Mouse (Mus musculus) hindbrain, embryonic 15.5 days (tissue): ENCODE results near the gene Mettl25. TPM values are rescaled to one million over a fixed set of nuclear protein-coding genes. Genes with fewer than 3 reads are reported as not detected.

ENCODE experiments used
- ATAC-seq: fragments of 200-750 bp; cut with Nextera tagmentation; 2 replicates; pipeline ENCODE4 v1.8.0; 2017; ENCODE audit warnings: low read depth, moderate number of reproducible peaks, moderate TSS enrichment; ENCODE audit not compliant: low FRiP score
- H3K27ac ChIP-seq: fragments of 300-500 bp; sonication (generic); replicated peaks from 2 replicates; pipeline ENCODE4 v1.5.1; 2015; ENCODE audit warnings: mild to moderate bottlenecking, inconsistent platforms
- H3K27me3 ChIP-seq: fragments of 300-500 bp; sonication (generic); 2 replicates; pipeline ENCODE4 v1.6.1; 2015; ENCODE audit warnings: control low read depth, inconsistent platforms
- H3K36me3 ChIP-seq: fragments of 300-500 bp; sonication (generic); 2 replicates; pipeline ENCODE4 v1.6.1; 2015; ENCODE audit warnings: control low read depth, inconsistent platforms
- H3K4me1 ChIP-seq: fragments of 300-500 bp; sonication (generic); replicated peaks from 2 replicates; pipeline ENCODE4 v1.6.1; 2015; ENCODE audit warnings: control low read depth, inconsistent platforms
- H3K4me2 ChIP-seq: fragments of 300-500 bp; sonication (generic); 2 replicates; pipeline ENCODE4 v1.6.1; 2015; ENCODE audit warnings: moderate library complexity, mild to moderate bottlenecking, inconsistent platforms
- H3K4me3 ChIP-seq: fragments of 300-500 bp; sonication (generic); 2 replicates; pipeline ENCODE4 v1.5.1; 2015; ENCODE audit warnings: mild to moderate bottlenecking, inconsistent platforms
- H3K9ac ChIP-seq: fragments of 300-500 bp; sonication (generic); 2 replicates; pipeline ENCODE4 v1.6.1; 2015; ENCODE audit warnings: inconsistent platforms
- H3K9me3 ChIP-seq: fragments of 300-500 bp; sonication (generic); 2 replicates; pipeline ENCODE4 v1.6.1; 2016; ENCODE audit warnings: control low read depth, inconsistent platforms
- WGBS: fragments of 180-500 bp; shearing (Covaris S2); methylation state at CpG from one replicate; pipeline ENCODE4 v1.1.7; 2015; 5-methylcytosine and 5-hydroxymethylcytosine counted together
- polyA plus RNA-seq: library from polyadenylated mRNA; unstranded; fragments of >200 nt; fragmentation: Nextera tagmentation; extraction: Ambion mirVana; gene quantifications from 2 replicates; pipeline ENCODE4 v1.2.1, GENCODE M21; 2015

Mettl25 gene
- polyA plus RNA-seq, 1 experiment from 2014 or later = 14.4 TPM

DNA sequence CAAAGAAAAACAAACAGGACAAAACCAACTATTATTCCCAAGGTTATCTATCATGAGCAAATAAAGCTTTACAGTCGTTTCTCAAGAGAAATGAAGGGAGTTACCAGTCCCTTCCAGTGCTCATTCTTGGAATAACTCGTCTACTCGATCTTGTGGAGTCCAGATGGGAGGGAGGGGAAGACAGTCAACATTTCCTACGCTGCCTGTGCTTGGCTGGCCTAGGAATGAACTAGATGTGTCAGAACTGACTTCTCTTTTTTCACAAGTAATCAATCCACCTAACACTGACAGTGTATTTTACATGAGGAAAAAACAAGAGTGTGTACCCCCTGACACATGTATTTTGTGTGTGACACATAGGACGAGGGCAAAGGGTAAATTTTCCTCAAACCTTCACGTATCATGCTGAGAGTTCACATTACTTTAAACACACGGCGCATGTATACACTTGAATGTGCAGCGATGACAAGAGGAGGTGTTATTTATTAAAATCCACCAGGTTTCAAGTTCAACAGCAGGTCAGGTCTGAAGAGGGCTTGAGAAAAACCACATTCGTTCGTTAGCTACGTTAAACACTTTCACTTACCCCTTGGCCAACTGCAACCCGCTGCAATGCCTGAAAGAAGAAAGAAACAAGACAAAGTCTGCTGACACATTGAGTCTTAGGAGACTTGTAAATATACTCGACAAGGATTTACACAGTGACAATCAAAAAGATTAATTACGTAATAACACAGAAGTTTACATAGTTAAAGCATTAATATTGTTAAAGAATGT is 47.2 kb downstream of the Mettl25 start:
- no peak for ATAC-seq
- Histone ChIP-seq H3K36me3 (no peaks in the 10 kb centered on the region), H3K4me1 (no peaks in the 10 kb centered on the region), H3K27ac (no peak overlapping the region), H3K4me3 (no peak overlapping the region), H3K9ac (no peak overlapping the region), H3K9me3 (no peaks in the 10 kb centered on the region), H3K4me2 (no peak overlapping the region), H3K27me3 (no peaks in the 10 kb centered on the region)
- 83% methylated on average over 15 of the region's 15 CpGs for WGBS

DNA sequence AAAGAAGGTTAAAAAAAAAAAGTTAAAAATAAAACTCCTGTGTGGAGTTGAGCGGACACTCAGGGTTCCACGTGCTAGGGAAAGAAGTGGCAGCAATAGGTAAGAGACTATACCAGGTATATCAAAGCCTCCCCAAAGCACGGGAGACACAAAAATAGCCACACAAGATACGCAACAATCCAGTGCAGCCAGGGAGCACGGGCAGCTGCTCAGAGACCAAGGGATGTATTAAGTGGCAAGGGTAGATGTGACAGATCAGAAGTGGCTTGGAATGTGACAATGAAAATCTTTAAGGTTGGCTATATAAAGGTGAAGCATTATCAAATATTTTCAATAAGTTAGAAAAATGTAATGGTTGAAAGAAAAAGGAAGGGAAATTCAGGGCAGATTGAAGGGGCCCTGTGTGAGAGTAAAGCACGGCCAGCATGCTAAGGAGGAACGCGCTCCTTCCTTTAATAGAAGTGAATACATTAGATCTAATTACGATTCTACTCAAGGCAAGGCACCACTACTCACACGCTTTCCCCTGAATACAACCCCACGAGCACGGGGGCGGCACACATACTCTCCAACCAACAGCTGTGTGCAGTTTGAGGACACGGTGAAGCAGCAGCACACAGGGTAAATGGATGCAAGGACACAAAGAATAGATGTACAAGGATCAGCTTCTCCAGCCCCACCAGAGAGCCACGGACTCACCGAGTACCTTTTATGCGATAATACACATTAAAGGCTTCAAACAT is 52.3 kb downstream of the Mettl25 start:
- H3K27me3 ChIP-seq = no peaks in the 10 kb centered on the region
- no peak overlapping the region for H3K4me3 ChIP-seq
- no peak overlapping the region for H3K4me2 ChIP-seq
- H3K36me3 ChIP-seq = no peaks in the 10 kb centered on the region
- H3K9ac ChIP-seq = no peak overlapping the region
- peak overlapping the region; percentile 57 for H3K27ac ChIP-seq
- 54% methylated on average over 17 of the region's 17 CpGs for WGBS
- peak; percentile 93 for ATAC-seq
- H3K9me3 ChIP-seq = no peaks in the 10 kb centered on the region
- no peaks in the 10 kb centered on the region for H3K4me1 ChIP-seq

DNA sequence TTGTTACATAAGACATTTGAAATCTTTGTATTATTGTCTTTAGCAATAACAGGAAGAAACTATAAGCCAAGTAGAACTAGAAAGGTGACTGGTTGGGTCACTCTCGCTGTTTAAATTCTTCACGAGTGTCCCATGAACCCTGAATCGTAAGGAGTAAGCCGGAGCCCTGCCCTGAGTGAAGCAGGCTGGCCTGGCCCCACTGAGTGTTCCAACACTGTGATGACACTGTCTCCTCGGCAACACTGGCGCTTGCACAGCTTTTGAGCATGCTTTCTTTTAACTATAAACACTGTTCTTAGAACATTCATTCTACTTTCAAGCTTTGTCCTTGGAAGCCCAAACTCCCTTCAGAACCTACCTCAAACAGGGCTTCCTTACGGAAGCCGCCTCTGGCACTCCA is 57.4 kb downstream of the Mettl25 start:
- H3K9me3 ChIP-seq = no peaks in the 10 kb centered on the region
- no peaks in the 10 kb centered on the region for H3K27me3 ChIP-seq
- no peak for ATAC-seq
- no peak overlapping the region for H3K27ac ChIP-seq
- no peak overlapping the region for H3K9ac ChIP-seq
- H3K4me2 ChIP-seq = no peak overlapping the region
- no peaks in the 10 kb centered on the region for H3K4me1 ChIP-seq
- 82% methylated on average over 8 of the region's 8 CpGs for WGBS
- no peaks in the 10 kb centered on the region for H3K36me3 ChIP-seq
- no peak overlapping the region for H3K4me3 ChIP-seq

DNA sequence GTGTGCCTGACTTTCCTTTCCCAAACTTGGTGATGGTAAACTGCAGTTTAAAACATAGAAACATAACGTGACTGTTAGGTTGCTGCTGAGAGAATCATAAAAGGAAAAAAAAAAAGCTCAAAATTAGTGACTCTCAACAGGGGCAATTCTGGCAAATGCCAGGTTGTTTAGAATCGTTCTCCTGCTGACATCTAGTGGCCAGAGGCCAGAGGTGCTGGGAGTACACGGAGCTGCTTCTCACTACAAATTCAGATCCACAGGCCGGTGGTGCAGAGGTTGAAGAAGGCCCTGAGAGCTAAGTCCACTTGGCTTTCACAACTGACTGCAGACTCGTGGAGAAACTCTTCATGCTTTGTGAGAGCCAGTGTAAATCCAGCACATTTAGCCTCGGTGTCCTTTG is 66.8 kb downstream of the Mettl25 start:
- Histone ChIP-seq H3K27ac (no peak overlapping the region), H3K4me2 (no peak overlapping the region), H3K36me3 (no peaks in the 10 kb centered on the region), H3K9me3 (no peaks in the 10 kb centered on the region), H3K4me3 (no peak overlapping the region), H3K9ac (no peak overlapping the region), H3K27me3 (no peaks in the 10 kb centered on the region), H3K4me1 (no peaks in the 10 kb centered on the region)
- ATAC-seq = peak; percentile 79
- WGBS = 16% methylated on average over 6 of the region's 6 CpGs

DNA sequence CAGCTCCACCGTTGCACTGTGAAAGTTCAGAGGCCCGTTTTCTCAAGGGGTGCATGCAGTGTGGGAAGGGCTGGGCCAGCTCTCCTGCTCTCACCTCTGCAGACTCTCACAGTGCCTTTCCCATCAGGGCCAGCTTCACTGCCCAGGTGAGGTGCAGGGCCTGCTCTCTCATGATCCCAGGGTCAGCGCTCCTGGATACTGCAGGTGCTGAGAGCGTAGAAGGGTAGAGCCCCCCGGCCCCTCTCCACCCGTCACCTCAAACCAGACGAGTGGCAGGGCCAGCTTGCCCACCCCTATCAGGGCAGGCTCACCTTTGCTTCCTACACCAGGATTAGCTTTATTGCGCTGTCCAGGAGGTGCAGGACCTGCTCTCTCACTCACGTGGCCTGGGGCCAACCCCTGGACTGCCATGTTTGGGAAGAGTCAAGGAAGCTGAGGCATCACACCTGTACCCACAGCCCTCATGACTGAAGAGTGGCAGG is 68.3 kb downstream of the Mettl25 start:
- H3K27me3 ChIP-seq = no peaks in the 10 kb centered on the region
- H3K9ac ChIP-seq = no peak overlapping the region
- no peaks in the 10 kb centered on the region for H3K4me1 ChIP-seq
- no peaks in the 10 kb centered on the region for H3K9me3 ChIP-seq
- 92% methylated on average over 9 of the region's 9 CpGs for WGBS
- H3K27ac ChIP-seq = no peak overlapping the region
- H3K4me2 ChIP-seq = no peak overlapping the region
- ATAC-seq = peak; percentile 51; the same call in 1 of the 2 replicates
- no peak overlapping the region for H3K4me3 ChIP-seq
- H3K36me3 ChIP-seq = no peaks in the 10 kb centered on the region

DNA sequence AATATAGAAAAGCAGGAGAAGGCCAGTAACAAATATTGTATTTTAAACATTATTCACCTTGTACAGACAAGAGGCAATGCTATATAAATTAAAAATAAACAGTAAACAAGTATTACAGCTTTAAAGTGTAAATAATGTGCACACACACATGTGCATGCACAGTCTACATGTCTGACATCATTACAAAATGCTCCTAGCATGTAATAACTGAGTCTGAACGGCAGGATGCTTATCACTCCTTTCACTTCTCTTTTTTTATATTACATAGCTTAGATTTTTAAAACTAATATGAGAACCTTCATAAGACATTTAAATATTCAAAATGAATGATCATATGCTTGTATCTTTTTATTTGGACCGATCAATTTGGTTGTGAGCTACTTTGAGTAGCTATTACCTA is 77.2 kb downstream of the Mettl25 start:
- ATAC-seq = no peak
- 92% methylated on average over 2 of the region's 2 CpGs for WGBS

DNA sequence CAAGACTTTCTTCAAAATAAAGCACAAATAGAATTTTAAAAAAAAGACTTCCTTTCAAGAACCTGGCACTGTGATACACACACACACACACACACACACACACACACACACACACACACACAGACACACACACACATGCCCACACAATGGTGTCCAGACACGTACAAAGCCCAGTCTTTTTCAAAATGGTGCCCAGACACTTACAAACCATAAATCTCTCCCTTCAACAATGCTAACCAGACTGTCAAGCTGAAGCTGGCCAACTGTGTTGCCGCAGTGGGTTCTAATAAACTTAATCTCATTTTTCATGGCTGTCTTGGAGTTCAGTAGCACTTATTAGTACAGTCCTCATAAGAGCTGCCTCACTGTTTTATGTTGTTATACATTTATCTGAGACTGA is 80.7 kb downstream of the Mettl25 start:
- Histone ChIP-seq H3K36me3 (no peaks in the 10 kb centered on the region), H3K9me3 (no peaks in the 10 kb centered on the region), H3K27ac (no peak overlapping the region), H3K9ac (no peak overlapping the region), H3K4me1 (no peaks in the 10 kb centered on the region), H3K4me3 (no peak overlapping the region), H3K27me3 (no peaks in the 10 kb centered on the region), H3K4me2 (no peak overlapping the region)
- WGBS = 47% methylated on average over 2 of the region's 2 CpGs
- no peak for ATAC-seq

More for the DNA sequence above, 77.2 kb downstream of the Mettl25 start:
- no peak overlapping the region for H3K9ac ChIP-seq
- no peak overlapping the region for H3K4me3 ChIP-seq
- no peaks in the 10 kb centered on the region for H3K27me3 ChIP-seq
- no peaks in the 10 kb centered on the region for H3K9me3 ChIP-seq
- no peaks in the 10 kb centered on the region for H3K4me1 ChIP-seq
- H3K4me2 ChIP-seq = no peak overlapping the region
- H3K27ac ChIP-seq = no peak overlapping the region
- no peaks in the 10 kb centered on the region for H3K36me3 ChIP-seq

DNA sequence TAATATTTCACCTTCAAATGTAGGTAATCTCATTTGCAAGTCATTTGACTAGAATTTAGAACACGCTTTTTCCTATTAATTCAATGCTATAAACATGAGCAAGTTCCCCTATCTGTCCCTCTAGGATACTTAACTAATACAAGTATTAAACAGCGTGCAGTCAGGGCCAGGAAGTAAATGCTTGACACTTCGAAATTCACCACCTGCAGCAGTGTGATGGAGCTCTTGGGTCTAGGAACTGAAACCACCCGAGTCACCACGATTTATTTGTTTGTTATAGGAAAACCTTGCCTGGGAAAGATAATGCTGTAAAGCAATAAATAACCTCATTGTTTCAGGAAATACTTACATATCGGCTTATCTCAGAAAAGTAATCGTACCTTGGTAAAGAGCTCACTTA is 81.1 kb downstream of the Mettl25 start:
- no peak for ATAC-seq
- Histone ChIP-seq H3K36me3 (no peaks in the 10 kb centered on the region), H3K9me3 (no peaks in the 10 kb centered on the region), H3K4me1 (no peaks in the 10 kb centered on the region), H3K27me3 (no peaks in the 10 kb centered on the region), H3K27ac (no peak overlapping the region), H3K4me3 (no peak overlapping the region), H3K9ac (no peak overlapping the region), H3K4me2 (no peak overlapping the region)
- WGBS = 67% methylated on average over 7 of the region's 7 CpGs

DNA sequence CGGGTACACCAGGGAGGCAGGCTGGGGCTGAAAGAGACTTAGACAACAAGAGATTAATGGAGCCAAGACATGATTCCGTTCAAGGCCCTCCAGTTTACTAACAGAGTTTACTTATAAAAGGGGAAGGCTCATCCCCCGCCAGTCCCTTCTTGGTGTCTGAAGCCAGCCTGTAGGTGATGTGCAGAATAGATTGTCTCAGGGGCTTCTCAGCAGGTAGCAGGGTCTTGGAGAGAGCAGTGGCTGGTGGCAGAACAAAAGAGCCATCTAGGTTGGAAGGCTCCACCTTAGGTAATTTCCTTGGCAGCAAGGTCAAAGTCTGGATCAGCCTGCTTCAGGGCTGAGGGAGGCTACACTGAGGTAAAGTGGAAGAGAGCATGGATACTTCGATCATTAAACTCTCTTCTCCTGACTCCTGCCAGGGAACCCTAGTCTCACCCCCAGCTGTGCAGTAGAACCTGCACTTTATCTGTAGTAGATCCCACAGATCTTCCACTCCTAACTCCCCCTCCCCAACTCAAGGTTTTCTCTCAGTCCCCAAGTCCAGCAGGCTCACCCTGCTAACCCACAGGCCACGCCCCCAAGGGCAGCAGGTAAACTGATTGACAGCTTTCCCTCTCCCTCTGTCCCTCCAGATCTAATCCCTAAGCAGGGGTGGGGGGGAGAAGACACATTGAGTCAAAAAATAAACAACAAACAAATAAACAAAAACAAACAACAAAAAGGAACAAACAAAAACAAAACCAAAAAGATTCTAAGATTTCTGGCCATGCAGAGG is 87.2 kb downstream of the Mettl25 start:
- H3K36me3 ChIP-seq = no peaks in the 10 kb centered on the region
- 83% methylated on average over 5 of the region's 5 CpGs for WGBS
- H3K27ac ChIP-seq = no peak overlapping the region
- H3K4me2 ChIP-seq = no peak overlapping the region
- H3K9me3 ChIP-seq = no peaks in the 10 kb centered on the region
- no peaks in the 10 kb centered on the region for H3K4me1 ChIP-seq
- no peak for ATAC-seq
- no peaks in the 10 kb centered on the region for H3K27me3 ChIP-seq
- no peak overlapping the region for H3K9ac ChIP-seq
- H3K4me3 ChIP-seq = no peak overlapping the region

DNA sequence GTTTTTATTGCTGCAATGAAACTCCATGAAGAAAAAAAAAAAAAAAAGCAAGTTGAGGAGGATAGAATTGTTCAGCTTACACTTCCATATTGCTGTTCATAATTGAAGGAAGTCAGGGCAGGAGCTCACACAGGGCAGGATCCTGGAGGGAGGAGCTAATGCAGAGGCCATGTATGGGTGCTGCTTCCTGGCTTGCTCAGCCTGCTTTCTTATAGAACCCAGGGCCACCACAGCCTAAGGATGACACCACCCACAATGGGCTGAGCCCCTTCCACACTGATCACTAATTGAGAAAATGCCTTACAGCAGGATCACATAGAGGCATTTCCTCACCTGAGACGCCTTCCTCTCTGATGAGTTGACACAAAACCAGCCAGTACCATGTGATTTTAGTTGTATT is 95.2 kb downstream of the Mettl25 start:
- no peak overlapping the region for H3K4me3 ChIP-seq
- H3K36me3 ChIP-seq = no peaks in the 10 kb centered on the region
- H3K9me3 ChIP-seq = no peaks in the 10 kb centered on the region
- no peak overlapping the region for H3K9ac ChIP-seq
- no peak overlapping the region for H3K4me2 ChIP-seq
- H3K27ac ChIP-seq = no peak overlapping the region
- no peak for ATAC-seq
- no peaks in the 10 kb centered on the region for H3K27me3 ChIP-seq
- 0 out of 2 replicates have a peak, but pooled peaks cover 5% of the 10 kb centered on the region for H3K4me1 ChIP-seq
- 93% methylated on average over 1 of the region's 1 CpGs for WGBS

DNA sequence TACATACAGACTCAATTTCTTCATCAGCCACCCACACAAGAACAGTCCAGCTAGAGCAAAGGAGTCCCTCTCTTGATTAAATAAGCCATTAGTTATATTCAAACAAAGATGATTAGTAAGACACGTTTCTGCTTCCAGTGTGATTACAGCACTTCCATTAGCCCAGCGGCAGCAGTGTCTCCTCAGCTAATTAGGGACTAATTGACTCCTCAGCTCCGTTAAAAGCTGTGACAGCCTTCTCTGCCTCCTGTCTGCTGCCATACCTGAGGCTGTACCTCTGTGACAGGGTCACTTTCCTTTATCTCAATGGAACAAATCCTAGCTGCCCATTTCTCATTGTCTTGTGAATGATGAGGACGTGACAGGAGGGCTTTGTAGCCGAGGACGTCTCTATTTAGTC is 99.4 kb downstream of the Mettl25 start:
- WGBS = 44% methylated on average over 6 of the region's 6 CpGs
- 0 out of 2 replicates have a peak, but pooled peaks cover 5% of the 10 kb centered on the region for H3K4me1 ChIP-seq

DNA sequence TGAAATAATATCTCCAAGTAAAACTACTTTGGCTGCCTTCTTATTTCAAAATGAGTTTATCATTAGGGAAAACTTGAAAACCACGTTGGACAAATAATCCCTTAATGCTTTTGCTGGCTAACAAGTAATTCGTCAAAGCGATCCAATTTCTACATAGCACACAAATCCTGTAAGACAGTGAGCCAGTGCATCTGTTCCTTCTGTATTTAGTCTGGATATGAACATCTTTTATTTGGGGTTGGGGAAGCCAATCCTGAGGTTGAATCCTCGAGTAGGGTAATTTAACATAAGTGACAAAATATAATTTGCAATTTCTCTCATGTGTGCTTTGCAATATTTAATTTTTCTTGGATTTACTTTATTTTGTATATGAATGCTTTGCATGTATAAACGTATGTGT is 102.2 kb downstream of the Mettl25 start:
- H3K4me2 ChIP-seq = no peak overlapping the region
- 82% methylated on average over 5 of the region's 5 CpGs for WGBS
- no peaks in the 10 kb centered on the region for H3K9me3 ChIP-seq
- no peaks in the 10 kb centered on the region for H3K27me3 ChIP-seq
- ATAC-seq = no peak
- no peak overlapping the region for H3K9ac ChIP-seq
- H3K4me3 ChIP-seq = no peak overlapping the region
- H3K4me1 ChIP-seq = 0 out of 2 replicates have a peak, but pooled peaks cover 5% of the 10 kb centered on the region
- H3K27ac ChIP-seq = no peak overlapping the region
- no peaks in the 10 kb centered on the region for H3K36me3 ChIP-seq

More for the DNA sequence above, 99.4 kb downstream of the Mettl25 start:
- no peak overlapping the region for H3K4me3 ChIP-seq
- no peaks in the 10 kb centered on the region for H3K36me3 ChIP-seq
- no peak overlapping the region for H3K9ac ChIP-seq
- no peak for ATAC-seq
- H3K27me3 ChIP-seq = no peaks in the 10 kb centered on the region
- no peak overlapping the region for H3K4me2 ChIP-seq
- H3K9me3 ChIP-seq = no peaks in the 10 kb centered on the region
- H3K27ac ChIP-seq = no peak overlapping the region
